In genomic region chr4:131921461-131922346, GRCm38 (mm10) we compare ENCODE assay signal across 9 mouse cellular contexts. TPM values are rescaled to one million over a fixed set of nuclear protein-coding genes. Genes with fewer than 3 reads are reported as not detected.
DNase-seq lines count a peak whose midpoint lies in the region; ATAC-seq lines count a peak whose summit lies in the region.
"Had no signal": no experiment of that assay in that cellular context is flagged by ENCODE, and none has a peak within 500 bp of the region (broad histone marks: within the 10 kb centered on the region; RNA-seq: fewer than 3 reads in every experiment).

TSS of gene Tmem200b (plus strand) at chr4:131921771.

- H3K27ac ChIP-seq in heart, embryonic 13.5 days (replicated peaks) = peak within 1 kb of the TSS; percentile 91
- H3K27ac ChIP-seq in limb, embryonic 10.5 days = peak within 1 kb of the TSS; percentile 97
- H3K27ac ChIP-seq in neural tube, embryonic 12.5 days = no peak within 1 kb of the TSS
- H3K27ac ChIP-seq: macrophage had no signal

- peaks cover 94% of the 10 kb centered on the region for H3K4me1 ChIP-seq in heart, embryonic 13.5 days
- peaks cover 89% of the 10 kb centered on the region for H3K4me1 ChIP-seq in limb, embryonic 10.5 days
- H3K4me1 ChIP-seq in neural tube, embryonic 12.5 days = peaks cover 37% of the 10 kb centered on the region

- peak within 1 kb of the TSS; percentile 89 for H3K9ac ChIP-seq in heart, embryonic 13.5 days
- H3K9ac ChIP-seq in neural tube, embryonic 12.5 days = peak within 1 kb of the TSS; percentile 56

- no peak for DNase-seq in left cerebral cortex, adult 8-10 months (ENCODE audit: low spot score in 2 of 2)
- DNase-seq in left cerebral cortex, adult 11 months (ENCODE audit: low spot score) = no peak
- peak; percentile 38 for DNase-seq in adrenal gland, postnatal 25 days
- DNase-seq in limb, embryonic 10.5 days (ENCODE audit: low spot score) = peak; percentile 59
- DNase-seq in right cerebral cortex, adult 2 months (ENCODE audit: low spot score in 2 of 2) = no peak
- DNase-seq in thymus, postnatal 25 days = no peak

- peak within 1 kb of the TSS; percentile 82 for H3K4me3 ChIP-seq in heart, embryonic 13.5 days
- peak within 1 kb of the TSS; percentile 75 for H3K4me3 ChIP-seq in limb, embryonic 10.5 days
- H3K4me3 ChIP-seq in neural tube, embryonic 12.5 days = peak within 1 kb of the TSS; percentile 44

- H3K27me3 ChIP-seq in heart, embryonic 13.5 days (replicated peaks) = peaks cover 18% of the 10 kb centered on the region
- H3K27me3 ChIP-seq in limb, embryonic 10.5 days (ENCODE audit: low read depth, poor library complexity, severe bottlenecking) = peaks cover 50% of the 10 kb centered on the region
- H3K27me3 ChIP-seq in neural tube, embryonic 12.5 days (replicated peaks) = peaks cover 81% of the 10 kb centered on the region

- peak within 1 kb of the TSS; percentile 87 for H3K4me2 ChIP-seq in heart, embryonic 13.5 days
- peak within 1 kb of the TSS; percentile 88 for H3K4me2 ChIP-seq in neural tube, embryonic 12.5 days (replicated peaks)

- WGBS in heart, embryonic 13.5 days = 1% methylated on average over 108 of the region's 130 CpGs
- 1% methylated on average over 129 of the region's 130 CpGs for WGBS in limb, embryonic 10.5 days
- WGBS in neural tube, embryonic 12.5 days = 2% methylated on average over 128 of the region's 130 CpGs

- no peaks in the 10 kb centered on the region for H3K9me3 ChIP-seq in heart, embryonic 13.5 days
- no peaks in the 10 kb centered on the region for H3K9me3 ChIP-seq in limb, embryonic 10.5 days (replicated peaks)
- no peaks in the 10 kb centered on the region for H3K9me3 ChIP-seq in neural tube, embryonic 12.5 days

- ATAC-seq in heart, embryonic 13.5 days (ENCODE audit: extremely low read depth, insufficient number of reproducible peaks, low FRiP score, low TSS enrichment) = no peak
- no peak for ATAC-seq in neural tube, embryonic 12.5 days (ENCODE audit: low FRiP score, low read depth)

- H3K36me3 ChIP-seq in heart, embryonic 13.5 days = peaks cover 41% of the 10 kb centered on the region
- H3K36me3 ChIP-seq in limb, embryonic 10.5 days = peaks cover 43% of the 10 kb centered on the region
- H3K36me3 ChIP-seq in neural tube, embryonic 12.5 days = peaks cover 40% of the 10 kb centered on the region

RNA-seq across cellular contexts. Expression of gene Tmem200b, which starts in this region (rescaled TPM):
- total RNA-seq in left cerebral cortex, adult 8-10 months (2022) = 10 to 100 TPM in 3 of 4 experiments, 1 to 10 TPM in 1; 9.5 to 11.6 (median 10.2) TPM
- 4.3 and 7.2 TPM in 2 replicates for total RNA-seq in adrenal gland, postnatal 25 days (2021)
- 1.5 and 1.9 TPM in 2 replicates for polyA plus RNA-seq in heart, embryonic 13.5 days (2015; fragmentation: Nextera tagmentation; extraction: Ambion mirVana)
- 2.1 and 2.9 TPM in 2 replicates for polyA plus RNA-seq in limb, embryonic 10.5 days (2016; fragmentation: Nextera tagmentation; extraction: Ambion mirVana)
- polyA plus RNA-seq in neural tube, embryonic 12.5 days (2016; fragmentation: Nextera tagmentation; extraction: Ambion mirVana) = 0.79 and 0.82 TPM in 2 replicates
- polyA plus RNA-seq: macrophage had no signal

Comparison
In these comparisons a context has a peak if more than half of its experiments do, and no peak if none do; other contexts are left out.
1. DNase-seq: peak in adrenal gland, postnatal 25 days (single experiment) and limb, embryonic 10.5 days (single experiment); none in left cerebral cortex, adult 8-10 months (0 of 2), left cerebral cortex, adult 11 months (single experiment), right cerebral cortex, adult 2 months (0 of 2) and thymus, postnatal 25 days (single experiment).
2. Peak in every context shown above with its lines, with median percentiles within 50 percentile points of each other: H3K4me3 ChIP-seq.